Mouse (Mus musculus): ENCODE data around the gene Mthfd2l. TPM values are rescaled to one million over a fixed set of nuclear protein-coding genes. Genes with fewer than 3 reads are reported as not detected.

Mthfd2l gene
- total and polyA plus RNA-seq, 2 experiments from 2014 or later: 54.9 to 90.9 TPM

GRCm38 (mm10) chr5:90930546-90930945 is 371 bp upstream of the Mthfd2l start:
- H3K27me3 ChIP-seq (ENCODE audit: insufficient read depth, low read length): no peaks in the 10 kb centered on the region
- 52% methylated on average over 2 of the region's 2 CpGs for WGBS
- no peaks in the 10 kb centered on the region for H3K9me3 ChIP-seq (ENCODE audit: low read length)
- H3K4me2 ChIP-seq (ENCODE audit: low read depth, low read length, poor library complexity, severe bottlenecking): peak overlapping the region; percentile 65
- DNase-seq (ENCODE audit: low spot score) (no peak), ATAC-seq (ENCODE audit: low FRiP score) (peak; percentile 12; the same call in 1 of the 2 replicates)
- peak overlapping the region; percentile 93 for H3K9ac ChIP-seq (replicated peaks; ENCODE audit: low read length, poor library complexity, severe bottlenecking)
- H3K4me1 ChIP-seq (ENCODE audit: insufficient read depth, low read length): 0 out of 2 replicates have a peak, but pooled peaks cover 3% of the 10 kb centered on the region
- TF ChIP-seq CTCF (IDR thresholded peaks at IDR 0.05): no peak
- peak overlapping the region; percentile 98 for H3K27ac ChIP-seq (ENCODE audit: low read depth, low read length)
- no peaks in the 10 kb centered on the region for H3K36me3 ChIP-seq (ENCODE audit: insufficient read depth, low read length)
- peak overlapping the region; percentile 75 for H3K4me3 ChIP-seq (ENCODE audit: low read depth, low read length)

- 5% methylated on average over 6 of the region's 6 CpGs for WGBS
These were observed 994 bp downstream of the Mthfd2l start for GRCm38 (mm10) chr5:90931911-90932310.

DNA sequence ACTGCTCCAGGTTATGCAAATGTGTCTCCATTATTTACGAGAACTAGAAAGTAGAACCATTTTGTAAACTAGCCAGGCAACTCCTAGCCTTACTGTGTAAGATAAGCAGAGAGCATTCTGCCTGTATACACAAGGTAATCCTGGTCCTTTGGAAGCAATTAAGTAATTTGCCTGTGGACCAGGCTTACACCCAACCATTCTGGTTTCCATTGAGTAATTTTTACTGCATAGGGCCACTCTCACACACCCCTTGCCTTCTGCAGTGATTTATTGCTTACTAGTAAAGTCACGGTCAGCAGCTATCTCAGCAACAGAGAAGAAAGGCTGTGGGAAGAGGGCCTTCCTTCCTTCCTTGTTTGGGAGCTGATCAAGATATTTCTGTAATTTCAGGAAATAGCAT is 5.8 kb downstream of the Mthfd2l start:
- WGBS: 76% methylated on average over 2 of the region's 2 CpGs
- DNase-seq (ENCODE audit: low spot score) (no peak), ATAC-seq (ENCODE audit: low FRiP score) (no peak)
- Histone ChIP-seq H3K9ac (replicated peaks; ENCODE audit: low read length, poor library complexity, severe bottlenecking) (no peak overlapping the region), H3K27me3 (ENCODE audit: insufficient read depth, low read length) (no peaks in the 10 kb centered on the region), H3K27ac (ENCODE audit: low read depth, low read length) (no peak overlapping the region), H3K4me2 (ENCODE audit: low read depth, low read length, poor library complexity, severe bottlenecking) (no peak overlapping the region), H3K9me3 (ENCODE audit: low read length) (no peaks in the 10 kb centered on the region), H3K4me1 (ENCODE audit: insufficient read depth, low read length) (no peaks in the 10 kb centered on the region), H3K36me3 (ENCODE audit: insufficient read depth, low read length) (no peaks in the 10 kb centered on the region), H3K4me3 (ENCODE audit: low read depth, low read length) (no peak overlapping the region)
- no peak for TF ChIP-seq CTCF (IDR thresholded peaks at IDR 0.05)

More at GRCm38 (mm10) chr5:90931911-90932310, 994 bp downstream of the Mthfd2l start:
- peak; percentile 43 for ATAC-seq (ENCODE audit: low FRiP score)
- Histone ChIP-seq H3K9me3 (ENCODE audit: low read length) (no peaks in the 10 kb centered on the region), H3K9ac (replicated peaks; ENCODE audit: low read length, poor library complexity, severe bottlenecking) (peak overlapping the region; percentile 93), H3K27ac (ENCODE audit: low read depth, low read length) (peak overlapping the region; percentile 98), H3K27me3 (ENCODE audit: insufficient read depth, low read length) (no peaks in the 10 kb centered on the region), H3K4me2 (ENCODE audit: low read depth, low read length, poor library complexity, severe bottlenecking) (peak overlapping the region; percentile 65), H3K4me3 (ENCODE audit: low read depth, low read length) (peak overlapping the region; percentile 75), H3K4me1 (ENCODE audit: insufficient read depth, low read length) (0 out of 2 replicates have a peak, but pooled peaks cover 3% of the 10 kb centered on the region), H3K36me3 (ENCODE audit: insufficient read depth, low read length) (no peaks in the 10 kb centered on the region)
- DNase-seq (ENCODE audit: low spot score): peak; percentile 35
- no peak for TF ChIP-seq CTCF (IDR thresholded peaks at IDR 0.05)

DNA sequence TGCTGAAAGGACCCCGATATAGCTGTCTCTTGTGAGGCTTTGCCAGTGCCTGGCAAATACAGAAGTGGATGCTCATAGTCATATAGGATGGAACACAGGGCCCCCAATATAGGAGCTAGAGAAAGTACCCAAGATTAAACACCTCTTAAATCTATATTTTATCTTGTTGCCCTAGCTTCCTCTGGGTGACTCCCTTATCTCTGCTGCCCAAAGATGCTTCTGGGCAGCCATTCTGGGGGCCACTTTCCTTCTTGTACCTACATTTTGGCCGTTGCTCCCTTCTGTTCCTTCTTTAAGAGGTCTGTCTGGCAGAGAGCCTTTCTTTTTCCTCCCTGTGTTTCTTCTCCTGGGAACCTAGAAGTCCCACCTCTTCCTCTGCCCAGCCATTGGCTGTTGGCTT is 14.5 kb downstream of the Mthfd2l start:
- no peaks in the 10 kb centered on the region for H3K9me3 ChIP-seq (ENCODE audit: low read length)
- ATAC-seq (ENCODE audit: low FRiP score): no peak
- H3K27ac ChIP-seq (ENCODE audit: low read depth, low read length): no peak overlapping the region
- WGBS: 96% methylated on average over 2 of the region's 2 CpGs
- no peaks in the 10 kb centered on the region for H3K27me3 ChIP-seq (ENCODE audit: insufficient read depth, low read length)
- TF ChIP-seq CTCF (IDR thresholded peaks at IDR 0.05): no peak
- no peak overlapping the region for H3K4me3 ChIP-seq (ENCODE audit: low read depth, low read length)
- no peaks in the 10 kb centered on the region for H3K4me1 ChIP-seq (ENCODE audit: insufficient read depth, low read length)
- no peak overlapping the region for H3K9ac ChIP-seq (replicated peaks; ENCODE audit: low read length, poor library complexity, severe bottlenecking)
- no peaks in the 10 kb centered on the region; the same call in 1 of the 2 replicates for H3K36me3 ChIP-seq (ENCODE audit: insufficient read depth, low read length)
- no peak overlapping the region for H3K4me2 ChIP-seq (ENCODE audit: low read depth, low read length, poor library complexity, severe bottlenecking)
- DNase-seq (ENCODE audit: low spot score): no peak

DNA sequence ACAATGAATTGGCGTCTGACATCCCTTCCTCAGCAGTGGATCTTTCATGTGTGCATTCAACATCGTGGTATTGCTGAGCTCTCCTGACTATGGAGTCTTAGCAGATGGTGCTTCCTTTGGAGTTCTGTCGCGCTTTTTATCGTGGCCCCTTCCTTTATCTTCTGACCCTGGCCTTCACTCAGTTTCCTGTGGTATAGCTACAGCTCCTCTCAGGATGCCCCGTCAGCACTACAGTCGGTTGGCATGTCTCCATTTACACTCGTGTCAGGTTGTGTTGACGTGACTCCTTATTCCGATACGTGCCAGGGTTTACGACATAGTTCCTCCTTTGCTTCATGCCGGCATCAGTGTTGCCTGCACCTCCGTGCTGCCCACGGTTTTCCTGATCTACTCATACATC is 18.6 kb downstream of the Mthfd2l start:
- TF ChIP-seq CTCF (IDR thresholded peaks at IDR 0.05): no peak
- Histone ChIP-seq H3K27ac (ENCODE audit: low read depth, low read length) (no peak overlapping the region), H3K27me3 (ENCODE audit: insufficient read depth, low read length) (no peaks in the 10 kb centered on the region), H3K36me3 (ENCODE audit: insufficient read depth, low read length) (no peaks in the 10 kb centered on the region; the same call in 1 of the 2 replicates), H3K4me1 (ENCODE audit: insufficient read depth, low read length) (no peaks in the 10 kb centered on the region), H3K4me2 (ENCODE audit: low read depth, low read length, poor library complexity, severe bottlenecking) (no peak overlapping the region), H3K9me3 (ENCODE audit: low read length) (no peaks in the 10 kb centered on the region), H3K4me3 (ENCODE audit: low read depth, low read length) (no peak overlapping the region), H3K9ac (replicated peaks; ENCODE audit: low read length, poor library complexity, severe bottlenecking) (no peak overlapping the region)
- ATAC-seq (ENCODE audit: low FRiP score) (no peak), DNase-seq (ENCODE audit: low spot score) (no peak)
- WGBS: 84% methylated on average over 15 of the region's 15 CpGs

- H3K4me1 ChIP-seq (ENCODE audit: insufficient read depth, low read length): no peaks in the 10 kb centered on the region
- no peaks in the 10 kb centered on the region for H3K27me3 ChIP-seq (ENCODE audit: insufficient read depth, low read length)
- H3K4me3 ChIP-seq (ENCODE audit: low read depth, low read length): no peak overlapping the region
- TF ChIP-seq CTCF (IDR thresholded peaks at IDR 0.05): peak; percentile 96
- no peak overlapping the region for H3K27ac ChIP-seq (ENCODE audit: low read depth, low read length)
- H3K4me2 ChIP-seq (ENCODE audit: low read depth, low read length, poor library complexity, severe bottlenecking): no peak overlapping the region
- peak; percentile 55 for DNase-seq (ENCODE audit: low spot score)
- WGBS: 25% methylated on average over 2 of the region's 2 CpGs
- ATAC-seq (ENCODE audit: low FRiP score): peak; percentile 74; the same call in 1 of the 2 replicates
- H3K9ac ChIP-seq (replicated peaks; ENCODE audit: low read length, poor library complexity, severe bottlenecking): no peak overlapping the region
- no peaks in the 10 kb centered on the region; the same call in 1 of the 2 replicates for H3K36me3 ChIP-seq (ENCODE audit: insufficient read depth, low read length)
- H3K9me3 ChIP-seq (ENCODE audit: low read length): no peaks in the 10 kb centered on the region
These were observed 20.6 kb downstream of the Mthfd2l start for GRCm38 (mm10) chr5:90951475-90951874.
